ENCODE assay signal across 8 mouse cellular contexts in the genomic region with DNA sequence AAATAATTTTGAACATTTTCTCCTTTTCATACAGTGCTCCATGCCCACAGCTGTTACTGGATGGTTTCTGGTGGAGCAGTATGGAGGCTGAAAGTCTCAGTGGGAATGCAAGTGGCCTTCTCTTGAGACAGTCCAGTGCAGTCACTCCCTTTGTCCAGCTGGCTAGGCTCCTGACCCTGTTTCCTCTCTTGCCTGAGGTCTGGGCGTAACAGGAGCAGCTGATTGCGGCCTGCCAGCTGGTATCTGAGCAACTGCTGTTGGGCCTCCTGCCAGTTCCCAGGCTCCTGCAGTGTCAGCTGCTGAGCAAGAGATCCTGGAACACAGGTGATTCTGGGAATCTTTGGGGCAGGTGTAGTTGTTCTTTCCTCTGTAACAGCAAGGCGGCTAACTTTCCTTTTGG.
DNase-seq lines count a peak whose midpoint lies in the region; ATAC-seq lines count a peak whose summit lies in the region.

No protein-coding gene starts in this region.

- no peaks in the 10 kb centered on the region for H3K36me3 ChIP-seq in embryonic facial prominence, embryonic 11.5 days (replicated peaks; ENCODE audit: control insufficient read depth, insufficient read depth, low read depth, low read length)
- H3K36me3 ChIP-seq in hindbrain, embryonic 12.5 days: no peaks in the 10 kb centered on the region

- no peaks in the 10 kb centered on the region for H3K27me3 ChIP-seq in embryonic facial prominence, embryonic 11.5 days (ENCODE audit: control insufficient read depth, insufficient read depth, low read length)
- no peaks in the 10 kb centered on the region for H3K27me3 ChIP-seq in hindbrain, embryonic 12.5 days

- DNase-seq in left cerebral cortex, postnatal 10 days (ENCODE audit: extremely low spot score in 1 of 2, low spot score in 2 of 2): peak; percentile 13 to 37
- DNase-seq in left cerebral cortex, adult 11 months (ENCODE audit: low spot score): no peak
- peak; percentile 63 for DNase-seq in adrenal gland, postnatal 10 days
- peak; percentile 2 for DNase-seq in embryonic facial prominence, embryonic 11.5 days (ENCODE audit: low spot score)
- peak; percentile 3 for DNase-seq in ovary, postnatal 36 days (ENCODE audit: low spot score)
- no peak for DNase-seq in layer of hippocampus, adult 18-20 months (ENCODE audit: low spot score in 2 of 2)
- no peak for DNase-seq in urinary bladder, adult 18-20 months (ENCODE audit: low spot score in 2 of 2)

- H3K27ac ChIP-seq in embryonic facial prominence, embryonic 11.5 days (replicated peaks; ENCODE audit: low read depth, low read length): no peak overlapping the region
- no peak overlapping the region for H3K27ac ChIP-seq in hindbrain, embryonic 12.5 days

- no peaks in the 10 kb centered on the region for H3K4me1 ChIP-seq in embryonic facial prominence, embryonic 11.5 days (ENCODE audit: control insufficient read depth, insufficient read depth, low read length)
- peaks cover 4% of the 10 kb centered on the region; the same call in 1 of the 2 replicates for H3K4me1 ChIP-seq in hindbrain, embryonic 12.5 days

- 45% methylated on average over 3 of the region's 3 CpGs for WGBS in embryonic facial prominence, embryonic 11.5 days
- WGBS in hindbrain, embryonic 12.5 days: 46% methylated on average over 3 of the region's 3 CpGs

- no peaks in the 10 kb centered on the region for H3K9me3 ChIP-seq in embryonic facial prominence, embryonic 11.5 days (replicated peaks; ENCODE audit: control insufficient read depth, low read length)
- no peaks in the 10 kb centered on the region for H3K9me3 ChIP-seq in hindbrain, embryonic 12.5 days (replicated peaks)

- intact Hi-C loops in left cerebral cortex, postnatal 10 days (cut with DNase I): no loop called here

- no peak overlapping the region for H3K4me2 ChIP-seq in embryonic facial prominence, embryonic 11.5 days (ENCODE audit: low read depth, low read length)
- no peak overlapping the region for H3K4me2 ChIP-seq in hindbrain, embryonic 12.5 days (replicated peaks)

- H3K9ac ChIP-seq in embryonic facial prominence, embryonic 11.5 days (replicated peaks; ENCODE audit: low read length): no peak overlapping the region
- no peak overlapping the region for H3K9ac ChIP-seq in hindbrain, embryonic 12.5 days

- no peak for ATAC-seq in embryonic facial prominence, embryonic 11.5 days (replicated peaks; ENCODE audit: insufficient number of reproducible peaks, low FRiP score, low TSS enrichment, low read depth)
- ATAC-seq in hindbrain, embryonic 12.5 days (ENCODE audit: low FRiP score): peak; percentile 63

- no peak overlapping the region for H3K4me3 ChIP-seq in embryonic facial prominence, embryonic 11.5 days (ENCODE audit: low read depth, low read length)
- H3K4me3 ChIP-seq in hindbrain, embryonic 12.5 days: no peak overlapping the region

Comparison
In these comparisons a context has a peak if more than half of its experiments do, and no peak if none do; other contexts are left out.
1. DNase-seq: peak in left cerebral cortex, postnatal 10 days (2 of 2), adrenal gland, postnatal 10 days (single experiment), embryonic facial prominence, embryonic 11.5 days (single experiment) and ovary, postnatal 36 days (single experiment); none in left cerebral cortex, adult 11 months (single experiment), layer of hippocampus, adult 18-20 months (0 of 2) and urinary bladder, adult 18-20 months (0 of 2).